Mouse (Mus musculus) CH12.LX (cell line): ENCODE measurements around the gene Slamf1. TPM values are rescaled to one million over a fixed set of nuclear protein-coding genes. Genes with fewer than 3 reads are reported as not detected.

Experiments used
- DNase-seq: peaks from one replicate; pipeline ENCODE4 v3.0.0-alpha.2; 2013; ENCODE audit errors: extremely low read depth
- H3K27ac ChIP-seq: 2 replicates; pipeline ENCODE4 v1.5.1; 2012; ENCODE audit warnings: low read depth, mild to moderate bottlenecking, control low read depth, moderate library complexity; ENCODE audit not compliant: insufficient read depth
- H3K27me3 ChIP-seq: replicated peaks from 2 replicates; pipeline ENCODE3; 2012; ENCODE audit warnings: inconsistent platforms
- H3K36me3 ChIP-seq, 2 experiments: replicated peaks in 1 of 2; 2 replicates each; pipeline versions ENCODE3 to v1.6.1; 2012; ENCODE audit warnings: inconsistent platforms in 1 of 2, low read length in 1 of 2, mild to moderate bottlenecking in 1 of 2, mixed read lengths in 1 of 2, moderate library complexity in 1 of 2; ENCODE audit not compliant: control insufficient read depth in 1 of 2, insufficient read depth in 1 of 2
- H3K4me1 ChIP-seq, 2 experiments: 2 replicates each; pipeline ENCODE4 v1.6.1; 2012; ENCODE audit warnings: inconsistent platforms in 1 of 2, moderate library complexity in 1 of 2; ENCODE audit not compliant: insufficient read depth in 2 of 2, control insufficient read depth in 1 of 2
- H3K4me2 ChIP-seq: 2 replicates; pipeline ENCODE4 v1.6.1; 2012; ENCODE audit warnings: low read depth, mild to moderate bottlenecking, control low read depth; ENCODE audit not compliant: poor library complexity, insufficient read depth, severe bottlenecking
- H3K4me3 ChIP-seq, 3 experiments: fragments of 150-350 bp in 1 of 3; sonication (generic) in 1 of 3; replicated peaks in 1 of 3; 2 replicates each; pipeline versions ENCODE3 to v1.5.1; 2011 to 2012; ENCODE audit warnings: low read depth in 2 of 3, low read length in 2 of 3, mild to moderate bottlenecking in 2 of 3, moderate library complexity in 2 of 3, control low read depth in 1 of 3, improper control_type of control experiment in 1 of 3, inconsistent platforms in 1 of 3, mixed read lengths in 1 of 3; ENCODE audit not compliant: poor library complexity in 1 of 3
- H3K79me2 ChIP-seq: replicated peaks from 2 replicates; pipeline ENCODE4 v1.6.1; 2012; ENCODE audit warnings: mild to moderate bottlenecking, moderate library complexity; ENCODE audit not compliant: control insufficient read depth, poor library complexity, insufficient read depth, severe bottlenecking; ENCODE audit errors: extremely low read depth
- H3K9ac ChIP-seq: 2 replicates; pipeline ENCODE4 v1.6.1; 2012; ENCODE audit warnings: low read depth, mild to moderate bottlenecking, control low read depth, moderate library complexity; ENCODE audit not compliant: insufficient read depth
- H3K9me3 ChIP-seq: replicated peaks from 2 replicates; pipeline ENCODE3; 2012; ENCODE audit warnings: low read length, inconsistent platforms, mixed read lengths
- BHLHE40 ChIP-seq: IDR thresholded peaks from 2 replicates; pipeline ENCODE4 v1.6.1; 2011; ENCODE audit warnings: mild to moderate bottlenecking, low read depth, low read length, improper control_type of control experiment
- CHD1 ChIP-seq: IDR thresholded peaks from 2 replicates; pipeline ENCODE4 v1.6.1; 2012; ENCODE audit warnings: low read depth, low read length, improper control_type of control experiment, inconsistent platforms
- CHD2 ChIP-seq: IDR thresholded peaks from 2 replicates; pipeline ENCODE4 v1.6.1; 2011; ENCODE audit warnings: low read length, improper control_type of control experiment
- CTCF ChIP-seq, 2 experiments: IDR thresholded peaks in 1 of 2; conservative IDR thresholded peaks in 1 of 2; 2 replicates each; pipeline ENCODE4 v1.5.1; 2011 to 2012; ENCODE audit warnings: low read depth in 2 of 2, low read length in 2 of 2, improper control_type of control experiment in 1 of 2, inconsistent platforms in 1 of 2, mild to moderate bottlenecking in 1 of 2, moderate library complexity in 1 of 2
- E2F4 ChIP-seq: IDR thresholded peaks from 2 replicates; pipeline ENCODE4 v1.6.1; 2011; ENCODE audit warnings: low read depth, low read length, improper control_type of control experiment; ENCODE audit not compliant: insufficient replicate concordance
- ELF1 ChIP-seq: IDR thresholded peaks from 2 replicates; pipeline ENCODE4 v1.6.1; 2014; ENCODE audit warnings: low read depth, mild to moderate bottlenecking, inconsistent platforms, low read length, improper control_type of control experiment
- EP300 ChIP-seq: IDR thresholded peaks from 2 replicates; pipeline ENCODE4 v1.6.1; 2011; ENCODE audit warnings: low read length, improper control_type of control experiment
- HCFC1 ChIP-seq: IDR thresholded peaks from 2 replicates; pipeline ENCODE4 v1.6.1; 2012; ENCODE audit warnings: low read depth, mild to moderate bottlenecking, inconsistent platforms, low read length, improper control_type of control experiment
- IRF4 ChIP-seq: IDR thresholded peaks from 2 replicates; pipeline ENCODE4 v1.6.1; 2014; ENCODE audit warnings: low read depth, mild to moderate bottlenecking, inconsistent platforms, low read length, improper control_type of control experiment
- MAFK ChIP-seq: IDR thresholded peaks from 2 replicates; pipeline ENCODE4 v1.6.1; 2011; ENCODE audit warnings: low read length, improper control_type of control experiment; ENCODE audit not compliant: insufficient replicate concordance
- MAX ChIP-seq: IDR thresholded peaks from 2 replicates; pipeline ENCODE4 v1.6.1; 2011; ENCODE audit warnings: low read length, improper control_type of control experiment
- MXI1 ChIP-seq: IDR thresholded peaks from 2 replicates; pipeline ENCODE4 v1.6.1; 2011; ENCODE audit warnings: mild to moderate bottlenecking, low read depth, low read length, improper control_type of control experiment
- POLR2A ChIP-seq: IDR thresholded peaks from 2 replicates; pipeline ENCODE4 v1.6.1; 2011; ENCODE audit warnings: low read depth, mild to moderate bottlenecking, improper control_type of control experiment, low read length
- RAD21 ChIP-seq: IDR thresholded peaks from 2 replicates; pipeline ENCODE4 v1.6.1; 2011; ENCODE audit warnings: low read depth, mild to moderate bottlenecking, low read length, improper control_type of control experiment, moderate library complexity
- SIN3A ChIP-seq: IDR thresholded peaks from 2 replicates; pipeline ENCODE4 v1.6.1; 2012; ENCODE audit warnings: low read length, improper control_type of control experiment, inconsistent platforms
- SMC3 ChIP-seq: IDR thresholded peaks from 2 replicates; pipeline ENCODE4 v1.6.1; 2011; ENCODE audit warnings: low read depth, low read length, improper control_type of control experiment
- USF1 ChIP-seq: IDR thresholded peaks from 2 replicates; pipeline ENCODE4 v1.6.1; 2014; ENCODE audit warnings: low read depth, mild to moderate bottlenecking, inconsistent platforms, low read length, improper control_type of control experiment
- USF2 ChIP-seq: conservative IDR thresholded peaks from 2 replicates; pipeline ENCODE4 v1.6.1; 2011; ENCODE audit warnings: low read depth, low read length, improper control_type of control experiment
- ZMIZ1 ChIP-seq: IDR thresholded peaks from 2 replicates; pipeline ENCODE4 v1.6.1; 2012; ENCODE audit warnings: low read depth, mild to moderate bottlenecking, inconsistent platforms, low read length, improper control_type of control experiment
- ZNF384 ChIP-seq: IDR thresholded peaks from 2 replicates; pipeline ENCODE4 v1.6.1; 2012; ENCODE audit warnings: low read depth, low read length, improper control_type of control experiment, inconsistent platforms
- dilution Hi-C: fragments of 300-500 bp; cut with MboI; formaldehyde crosslinking; loops from 2 replicates; pipeline ENCODE4 v1.14.3; 2020; ENCODE audit warnings: low sequenced_read_pairs; ENCODE audit not compliant: extremely low pct_unique_long_range_greater_than_20kb, extremely low pct_ligation_motif_present
- in situ Hi-C: fragments of 300-500 bp; cut with MboI; formaldehyde crosslinking; loops from 3 replicates; pipeline ENCODE4 v1.14.3; 2019; ENCODE audit warnings: low sequenced_read_pairs, low pct_ligation_motif_present, low pct_unique_long_range_greater_than_20kb, mixed read lengths
- polyA plus RNA-seq: library from polyadenylated mRNA; unstranded; fragments of >175 nt; gene quantifications from 2 replicates; pipeline ENCODE4 v1.2.1, GENCODE M21; 2012; ENCODE audit warnings: low read depth; ENCODE audit not compliant: insufficient read length
- total RNA-seq, 2 experiments: library from RNA; depleted of rRNA; stranded (reverse); fragments of 300-350 nt in 1 of 2; fragments of >200 nt in 1 of 2; gene quantifications; 2 replicates each; pipeline ENCODE4 v1.2.3; 2012 to 2014

The Slamf1 gene
- total and polyA plus RNA-seq, 3 experiments: 0.38 to 0.81 (median 0.80) TPM

DNA sequence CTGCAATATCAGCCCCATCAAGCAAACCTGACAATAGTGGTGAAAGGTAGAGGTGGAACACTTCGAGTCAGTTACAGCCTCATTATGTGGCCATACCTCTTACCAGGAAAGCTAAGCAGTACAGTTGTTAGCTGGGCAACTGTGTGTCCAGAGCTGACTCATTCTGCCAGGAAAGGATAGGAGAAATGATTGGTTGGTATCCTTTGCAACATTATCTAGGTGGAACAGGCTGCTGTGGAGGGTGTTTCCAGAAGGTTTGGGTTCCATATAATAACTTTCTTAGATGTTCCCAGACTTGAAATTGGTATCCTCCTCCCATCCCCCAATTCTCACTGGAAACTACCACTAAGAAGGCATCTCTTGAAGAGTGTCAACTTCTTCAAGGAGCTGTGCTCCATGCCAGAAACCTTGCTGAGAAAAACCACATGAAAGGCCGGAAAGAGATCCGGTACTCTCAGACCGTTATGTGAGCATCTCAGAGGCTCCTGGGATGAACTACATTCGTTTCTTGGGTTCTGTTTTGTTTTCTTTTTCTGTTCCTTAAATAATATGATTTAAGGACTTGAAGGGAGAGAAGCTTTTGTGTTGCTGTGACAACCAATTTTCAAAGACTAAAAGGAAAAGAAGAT is 15.5 kb downstream of the Slamf1 start:
- Histone ChIP-seq H3K4me3 (no peak overlapping the region), H3K79me2 (no peaks in the 10 kb centered on the region), H3K9ac (no peak overlapping the region), H3K36me3 (no peaks in the 10 kb centered on the region), H3K9me3 (no peaks in the 10 kb centered on the region), H3K27me3 (no peaks in the 10 kb centered on the region), H3K27ac (no peak overlapping the region), H3K4me2 (no peak overlapping the region), H3K4me1 (peaks cover 6 to 49% of the 10 kb centered on the region in 2 experiments)
- TF ChIP-seq MAX (no peak), IRF4 (no peak), CHD2 (peak; percentile 12; the same call in 1 of the 2 replicates), E2F4 (no peak)
- in situ Hi-C loops: no loop called here
- dilution Hi-C loops: no loop called here
- no peak for DNase-seq

DNA sequence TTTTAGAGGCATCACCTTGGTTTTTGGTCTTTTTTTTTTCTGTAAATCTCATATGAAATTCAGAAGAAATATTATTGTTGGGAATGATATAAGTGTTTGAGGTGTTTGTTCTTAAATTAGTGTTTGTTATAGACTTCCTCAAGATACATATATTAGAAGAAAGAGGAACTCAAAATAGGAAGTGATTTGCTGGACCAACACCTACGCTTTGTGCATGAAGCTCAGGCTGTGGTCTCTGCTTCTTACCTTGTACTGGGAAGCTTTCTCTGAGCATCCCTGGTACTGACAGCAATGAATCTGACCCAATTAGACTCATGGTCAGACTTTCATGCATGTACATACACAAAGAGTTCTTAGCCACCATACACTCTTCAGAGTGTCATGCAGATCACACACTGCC is 18.9 kb downstream of the Slamf1 start:
- dilution Hi-C loops: no loop called here
- H3K4me1 ChIP-seq: peaks cover 6 to 57% of the 10 kb centered on the region in 2 experiments

DNA sequence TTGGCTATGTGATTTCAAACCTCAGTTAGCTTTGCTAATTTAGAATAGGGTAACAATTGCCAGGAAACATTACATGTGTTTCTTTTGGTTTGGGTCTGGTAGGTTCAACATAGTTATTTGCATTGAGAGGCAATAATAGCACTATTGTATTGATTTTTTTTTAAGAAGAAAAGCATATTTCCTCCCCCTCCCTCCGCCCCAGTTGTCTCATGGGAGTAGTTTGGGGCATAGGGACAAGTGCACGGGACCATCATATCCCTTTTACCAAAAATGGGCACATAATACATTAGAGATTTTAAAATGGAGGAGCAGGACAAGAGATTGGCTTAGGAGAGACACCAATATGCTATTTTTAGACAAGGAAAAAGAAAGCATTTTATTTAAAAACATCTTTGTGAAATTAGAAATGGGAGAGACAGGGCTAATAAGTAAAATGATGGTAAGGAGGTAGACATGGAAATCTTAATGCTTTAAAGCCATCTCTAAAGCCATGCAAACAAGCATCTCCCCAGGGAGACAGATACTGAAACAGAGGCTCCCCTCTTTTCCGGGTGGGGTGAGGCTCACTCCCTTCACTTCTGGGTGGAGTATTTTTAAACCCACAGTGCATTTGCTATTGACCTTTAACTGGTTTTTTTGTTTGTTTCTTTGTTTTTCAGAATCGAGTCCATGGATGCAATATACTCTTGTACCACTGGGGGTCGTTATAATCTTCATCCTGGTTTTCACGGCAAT is 20.5 kb downstream of the Slamf1 start:
- DNase-seq: peak; percentile 26
- Histone ChIP-seq H3K27me3 (no peaks in the 10 kb centered on the region), H3K79me2 (no peaks in the 10 kb centered on the region), H3K27ac (no peak overlapping the region), H3K36me3 (no peaks in the 10 kb centered on the region), H3K4me3 (no peak overlapping the region), H3K4me1 (peaks cover 3 to 45% of the 10 kb centered on the region in 2 experiments; a peak in 3 of 4 replicates), H3K9me3 (peaks cover 5% of the 10 kb centered on the region), H3K9ac (no peak overlapping the region), H3K4me2 (peak overlapping the region; percentile 45; the same call in 1 of the 2 replicates)
- in situ Hi-C loops (no loop called here), dilution Hi-C loops (no loop called here)
- TF ChIP-seq ZNF384 (0 out of 2 replicates have a peak, but pooled peaks have one; percentile 11), ELF1 (no peak), BHLHE40 (0 out of 2 replicates have a peak, but pooled peaks have one; percentile 11), MAFK (no peak), SMC3 (no peak), MXI1 (no peak), CTCF (conservative IDR thresholded peaks at IDR 0.05 in 1 of 2, IDR thresholded peaks at IDR 0.05 in 1 of 2; ENCODE audit: low read depth in 2 of 2, low read length in 2 of 2) (peak in 1 of 2 experiments; percentile 23; a peak in 3 of 4 replicates), EP300 (peak; percentile 30; the same call in 1 of the 2 replicates), RAD21 (no peak)

More for the DNA sequence above, 18.9 kb downstream of the Slamf1 start:
- Histone ChIP-seq H3K9me3 (no peaks in the 10 kb centered on the region), H3K27me3 (no peaks in the 10 kb centered on the region), H3K4me2 (no peak overlapping the region), H3K27ac (no peak overlapping the region), H3K36me3 (no peaks in the 10 kb centered on the region), H3K4me3 (no peak overlapping the region), H3K9ac (no peak overlapping the region), H3K79me2 (no peaks in the 10 kb centered on the region)
- TF ChIP-seq CHD1: no peak
- TF ChIP-seq BHLHE40: no peak
- TF ChIP-seq POLR2A: no peak
- no peak for TF ChIP-seq RAD21
- no peak for TF ChIP-seq SMC3
- no peak for TF ChIP-seq SIN3A
- no peak for TF ChIP-seq HCFC1
- TF ChIP-seq MAFK: no peak
- no peak for TF ChIP-seq IRF4
- TF ChIP-seq MAX: no peak
- no peak for TF ChIP-seq ZMIZ1
- no peak for TF ChIP-seq USF1
- no peak for TF ChIP-seq USF2
- DNase-seq: no peak
- in situ Hi-C loops: no loop called here
